Mouse (Mus musculus) cerebellum, adult 9-11 months (tissue): ENCODE measurements around the gene Ntn5.
A peak's percentile ranks its signal among the peaks of the same experiment; 100 is the strongest.

Experiments
- DNase-seq: peaks from one replicate; pipeline ENCODE4 v3.0.0; 2022

Ntn5 gene

GRCm38 (mm10) chr7:45730727-45731431 lies 47.1 kb downstream of the Ntn5 start:
- no peak for DNase-seq

- DNase-seq: no peak
Observed at GRCm38 (mm10) chr7:45733477-45733876, 49.7 kb downstream of the Ntn5 start.

- DNase-seq: peak; percentile 81
Observed at GRCm38 (mm10) chr7:45739162-45739763, 55.4 kb downstream of the Ntn5 start.

- DNase-seq: no peak
Observed at GRCm38 (mm10) chr7:45739820-45740219, 56.0 kb downstream of the Ntn5 start.

GRCm38 (mm10) chr7:45741308-45741707 lies 57.5 kb downstream of the Ntn5 start:
- DNase-seq: no peak

GRCm38 (mm10) chr7:45741777-45742176 lies 58.0 kb downstream of the Ntn5 start:
- no peak for DNase-seq

- peak; percentile 40 for DNase-seq
Observed at GRCm38 (mm10) chr7:45742338-45742737, 58.5 kb downstream of the Ntn5 start.
